Mouse (Mus musculus) fat pad, adult 2 months (tissue): Measurements from ENCODE around the gene Gm28729.

ENCODE experiments used
- DNase-seq: peaks from one replicate; pipeline ENCODE4 v3.0.0-alpha.2; 2011; ENCODE audit warnings: low read depth, low spot score; ENCODE audit errors: extremely low read depth

Gene Gm28729

GRCm38 (mm10) chr9:96469556-96470265 is 55.4 kb downstream of the Gm28729 start:
- no peak for DNase-seq

- no peak for DNase-seq
Observed at GRCm38 (mm10) chr9:96463708-96464107, 61.4 kb downstream of the Gm28729 start.

GRCm38 (mm10) chr9:96461607-96462006 is 63.5 kb downstream of the Gm28729 start:
- DNase-seq: no peak

- DNase-seq: no peak
Observed at GRCm38 (mm10) chr9:96460117-96460865, 64.8 kb downstream of the Gm28729 start.

GRCm38 (mm10) chr9:96455618-96456017 is 69.4 kb downstream of the Gm28729 start:
- no peak for DNase-seq

GRCm38 (mm10) chr9:96452956-96453355 is 72.1 kb downstream of the Gm28729 start:
- DNase-seq: no peak

GRCm38 (mm10) chr9:96450900-96451720 is 74.0 kb downstream of the Gm28729 start:
- no peak for DNase-seq

GRCm38 (mm10) chr9:96449514-96449913 is 75.5 kb downstream of the Gm28729 start:
- no peak for DNase-seq

- DNase-seq: no peak
Observed at GRCm38 (mm10) chr9:96445351-96445750, 79.7 kb downstream of the Gm28729 start.

GRCm38 (mm10) chr9:96442081-96442480 is 83.0 kb downstream of the Gm28729 start:
- no peak for DNase-seq

GRCm38 (mm10) chr9:96438334-96438871 is 86.7 kb downstream of the Gm28729 start:
- DNase-seq: no peak

- no peak for DNase-seq
Observed at GRCm38 (mm10) chr9:96437805-96438333, 87.2 kb downstream of the Gm28729 start.

- DNase-seq: no peak
Observed at GRCm38 (mm10) chr9:96436901-96437804, 87.9 kb downstream of the Gm28729 start.
